Mouse (Mus musculus) midbrain, embryonic 12.5 days (tissue): Measurements from ENCODE around the gene Peli2. TPM values are rescaled to one million over a fixed set of nuclear protein-coding genes. Genes with fewer than 3 reads are reported as not detected.

ENCODE experiments used
- ATAC-seq: fragments of 200-750 bp; cut with Nextera tagmentation; 2 replicates; pipeline ENCODE4 v1.8.0; 2017; ENCODE audit warnings: low read depth, moderate TSS enrichment, moderate library complexity; ENCODE audit not compliant: low FRiP score
- H3K27ac ChIP-seq: fragments of 300-500 bp; sonication (generic); replicated peaks from 2 replicates; pipeline ENCODE4 v1.5.1; 2016; ENCODE audit warnings: mild to moderate bottlenecking
- H3K27me3 ChIP-seq: fragments of 300-500 bp; sonication (generic); 2 replicates; pipeline ENCODE4 v1.6.1; 2016; ENCODE audit warnings: mild to moderate bottlenecking
- H3K36me3 ChIP-seq: fragments of 300-500 bp; sonication (generic); 2 replicates; pipeline ENCODE4 v1.6.1; 2016
- H3K4me1 ChIP-seq: fragments of 300-500 bp; sonication (generic); 2 replicates; pipeline ENCODE4 v1.6.1; 2016
- H3K4me2 ChIP-seq: fragments of 300-500 bp; sonication (generic); replicated peaks from 2 replicates; pipeline ENCODE4 v1.6.1; 2016; ENCODE audit warnings: mild to moderate bottlenecking, moderate library complexity
- H3K4me3 ChIP-seq: fragments of 300-500 bp; sonication (generic); 2 replicates; pipeline ENCODE4 v1.5.1; 2016; ENCODE audit warnings: mild to moderate bottlenecking
- H3K9ac ChIP-seq: fragments of 300-500 bp; sonication (generic); replicated peaks from 2 replicates; pipeline ENCODE4 v1.6.1; 2016; ENCODE audit warnings: mild to moderate bottlenecking, moderate library complexity
- H3K9me3 ChIP-seq: fragments of 300-500 bp; sonication (generic); 2 replicates; pipeline ENCODE4 v1.6.1; 2016; ENCODE audit warnings: mild to moderate bottlenecking
- WGBS: fragments of 180-500 bp; shearing (Covaris S2); methylation state at CpG from one replicate; pipeline ENCODE4 v1.1.7; 2016; 5-methylcytosine and 5-hydroxymethylcytosine counted together
- polyA plus RNA-seq: library from polyadenylated mRNA; unstranded; fragments of >200 nt; fragmentation: Nextera tagmentation; extraction: Ambion mirVana; gene quantifications from 2 replicates; pipeline ENCODE4 v1.2.1, GENCODE M21; 2016

The Peli2 gene
- polyA plus RNA-seq, 1 experiment from 2014 or later, result 15.9 TPM

- WGBS, result 79% methylated on average over 5 of the region's 5 CpGs
- Histone ChIP-seq H3K9me3 (no peaks in the 10 kb centered on the region), H3K27ac (no peak overlapping the region), H3K36me3 (no peaks in the 10 kb centered on the region), H3K27me3 (no peaks in the 10 kb centered on the region), H3K4me1 (peaks cover 19% of the 10 kb centered on the region), H3K9ac (no peak overlapping the region), H3K4me3 (no peak overlapping the region), H3K4me2 (no peak overlapping the region)
- ATAC-seq, result no peak
These were observed 88.8 kb downstream of the Peli2 start for GRCm38 (mm10) chr14:48209436-48209835.

- H3K27me3 ChIP-seq, result no peaks in the 10 kb centered on the region
- H3K4me1 ChIP-seq, result peaks cover 19% of the 10 kb centered on the region
- no peak overlapping the region for H3K4me2 ChIP-seq
- no peak overlapping the region for H3K9ac ChIP-seq
- 90% methylated on average over 7 of the region's 9 CpGs for WGBS
- H3K27ac ChIP-seq, result no peak overlapping the region
- H3K36me3 ChIP-seq, result no peaks in the 10 kb centered on the region
- H3K4me3 ChIP-seq, result no peak overlapping the region
- no peak for ATAC-seq
- no peaks in the 10 kb centered on the region for H3K9me3 ChIP-seq
These were observed 89.5 kb downstream of the Peli2 start for GRCm38 (mm10) chr14:48210089-48210488.

GRCm38 (mm10) chr14:48211526-48211925, 90.9 kb downstream of the Peli2 start:
- WGBS, result 81% methylated on average over 8 of the region's 8 CpGs
- H3K4me2 ChIP-seq, result no peak overlapping the region
- ATAC-seq, result no peak
- H3K27ac ChIP-seq, result no peak overlapping the region
- H3K4me1 ChIP-seq, result peaks cover 15% of the 10 kb centered on the region
- no peak overlapping the region for H3K4me3 ChIP-seq
- H3K27me3 ChIP-seq, result no peaks in the 10 kb centered on the region
- H3K9me3 ChIP-seq, result no peaks in the 10 kb centered on the region
- H3K9ac ChIP-seq, result no peak overlapping the region
- no peaks in the 10 kb centered on the region for H3K36me3 ChIP-seq

GRCm38 (mm10) chr14:48212839-48213238, 92.2 kb downstream of the Peli2 start:
- Histone ChIP-seq H3K4me2 (no peak overlapping the region), H3K9me3 (no peaks in the 10 kb centered on the region), H3K4me1 (peaks cover 4% of the 10 kb centered on the region; the same call in 1 of the 2 replicates), H3K4me3 (no peak overlapping the region), H3K36me3 (no peaks in the 10 kb centered on the region), H3K27me3 (no peaks in the 10 kb centered on the region), H3K27ac (no peak overlapping the region), H3K9ac (no peak overlapping the region)
- ATAC-seq, result no peak
- WGBS, result 96% methylated on average over 11 of the region's 11 CpGs

GRCm38 (mm10) chr14:48213593-48213992, 93.0 kb downstream of the Peli2 start:
- WGBS, result 93% methylated on average over 15 of the region's 15 CpGs
- Histone ChIP-seq H3K4me3 (no peak overlapping the region), H3K9me3 (no peaks in the 10 kb centered on the region), H3K4me2 (no peak overlapping the region), H3K36me3 (no peaks in the 10 kb centered on the region), H3K27me3 (no peaks in the 10 kb centered on the region), H3K4me1 (no peaks in the 10 kb centered on the region), H3K27ac (no peak overlapping the region), H3K9ac (no peak overlapping the region)
- ATAC-seq, result no peak

GRCm38 (mm10) chr14:48222051-48222450, 101.4 kb downstream of the Peli2 start:
- ATAC-seq, result no peak
- H3K9me3 ChIP-seq, result no peaks in the 10 kb centered on the region
- no peak overlapping the region for H3K4me2 ChIP-seq
- WGBS, result 89% methylated on average over 9 of the region's 9 CpGs
- H3K4me3 ChIP-seq, result no peak overlapping the region
- no peak overlapping the region for H3K27ac ChIP-seq
- no peak overlapping the region for H3K9ac ChIP-seq
- H3K36me3 ChIP-seq, result 0 out of 2 replicates have a peak, but pooled peaks cover 3% of the 10 kb centered on the region
- no peaks in the 10 kb centered on the region for H3K27me3 ChIP-seq
- 0 out of 2 replicates have a peak, but pooled peaks cover 2% of the 10 kb centered on the region for H3K4me1 ChIP-seq

- no peak for ATAC-seq
- no peak overlapping the region for H3K9ac ChIP-seq
- H3K27ac ChIP-seq, result no peak overlapping the region
- H3K9me3 ChIP-seq, result no peaks in the 10 kb centered on the region
- H3K4me2 ChIP-seq, result no peak overlapping the region
- 0 out of 2 replicates have a peak, but pooled peaks cover 3% of the 10 kb centered on the region for H3K36me3 ChIP-seq
- no peak overlapping the region for H3K4me3 ChIP-seq
- no peaks in the 10 kb centered on the region for H3K27me3 ChIP-seq
- WGBS, result 90% methylated on average over 9 of the region's 9 CpGs
- 0 out of 2 replicates have a peak, but pooled peaks cover 2% of the 10 kb centered on the region for H3K4me1 ChIP-seq
These were observed 102.1 kb downstream of the Peli2 start for GRCm38 (mm10) chr14:48222684-48223083.

GRCm38 (mm10) chr14:48224203-48224602, 103.6 kb downstream of the Peli2 start:
- H3K36me3 ChIP-seq, result 0 out of 2 replicates have a peak, but pooled peaks cover 3% of the 10 kb centered on the region
- H3K27ac ChIP-seq, result no peak overlapping the region
- no peak for ATAC-seq
- 85% methylated on average over 1 of the region's 1 CpGs for WGBS
- H3K9me3 ChIP-seq, result no peaks in the 10 kb centered on the region
- no peak overlapping the region for H3K4me2 ChIP-seq
- H3K27me3 ChIP-seq, result no peaks in the 10 kb centered on the region
- H3K4me3 ChIP-seq, result no peak overlapping the region
- H3K4me1 ChIP-seq, result 0 out of 2 replicates have a peak, but pooled peaks cover 2% of the 10 kb centered on the region
- no peak overlapping the region for H3K9ac ChIP-seq

GRCm38 (mm10) chr14:48224861-48225300, 104.3 kb downstream of the Peli2 start:
- ATAC-seq, result 0 out of 2 replicates have a peak, but pooled peaks have one; percentile 16
- Histone ChIP-seq H3K9me3 (no peaks in the 10 kb centered on the region), H3K27me3 (no peaks in the 10 kb centered on the region), H3K4me2 (no peak overlapping the region), H3K9ac (no peak overlapping the region), H3K27ac (no peak overlapping the region), H3K4me1 (0 out of 2 replicates have a peak, but pooled peaks cover 2% of the 10 kb centered on the region), H3K36me3 (0 out of 2 replicates have a peak, but pooled peaks cover 3% of the 10 kb centered on the region), H3K4me3 (no peak overlapping the region)
- WGBS, result 41% methylated on average over 5 of the region's 5 CpGs

- H3K27ac ChIP-seq, result no peak overlapping the region
- no peaks in the 10 kb centered on the region for H3K9me3 ChIP-seq
- H3K27me3 ChIP-seq, result no peaks in the 10 kb centered on the region
- H3K4me2 ChIP-seq, result no peak overlapping the region
- H3K36me3 ChIP-seq, result 0 out of 2 replicates have a peak, but pooled peaks cover 3% of the 10 kb centered on the region
- 85% methylated on average over 7 of the region's 7 CpGs for WGBS
- H3K9ac ChIP-seq, result no peak overlapping the region
- no peak for ATAC-seq
- H3K4me1 ChIP-seq, result 0 out of 2 replicates have a peak, but pooled peaks cover 2% of the 10 kb centered on the region
- H3K4me3 ChIP-seq, result no peak overlapping the region
These were observed 105.3 kb downstream of the Peli2 start for GRCm38 (mm10) chr14:48225810-48226446.

- no peaks in the 10 kb centered on the region for H3K27me3 ChIP-seq
- no peak overlapping the region for H3K9ac ChIP-seq
- 73% methylated on average over 10 of the region's 10 CpGs for WGBS
- H3K27ac ChIP-seq, result no peak overlapping the region
- no peak overlapping the region for H3K4me3 ChIP-seq
- ATAC-seq, result no peak
- no peaks in the 10 kb centered on the region for H3K9me3 ChIP-seq
- H3K36me3 ChIP-seq, result 0 out of 2 replicates have a peak, but pooled peaks cover 3% of the 10 kb centered on the region
- 0 out of 2 replicates have a peak, but pooled peaks cover 2% of the 10 kb centered on the region for H3K4me1 ChIP-seq
- no peak overlapping the region for H3K4me2 ChIP-seq
These were observed 106.1 kb downstream of the Peli2 start for GRCm38 (mm10) chr14:48226759-48227158.

GRCm38 (mm10) chr14:48234785-48235519, 114.3 kb downstream of the Peli2 start:
- Histone ChIP-seq H3K27ac (no peak overlapping the region), H3K9ac (no peak overlapping the region), H3K27me3 (no peaks in the 10 kb centered on the region), H3K4me1 (no peaks in the 10 kb centered on the region), H3K36me3 (no peaks in the 10 kb centered on the region), H3K9me3 (no peaks in the 10 kb centered on the region), H3K4me3 (no peak overlapping the region), H3K4me2 (no peak overlapping the region)
- ATAC-seq, result no peak
- 88% methylated on average over 20 of the region's 20 CpGs for WGBS
